Mouse (Mus musculus): ENCODE results near the gene Adamts3. TPM values are rescaled to one million over a fixed set of nuclear protein-coding genes. Genes with fewer than 3 reads are reported as not detected.

Gene Adamts3
- total RNA-seq, 2 experiments from 2014 or later, result 1.8 to 3.3 TPM

- DNase-seq (ENCODE audit: low spot score in 2 of 2), result no peak
These were observed 171.8 kb downstream of the Adamts3 start for GRCm38 (mm10) chr5:89711116-89711859.

- no peak for DNase-seq (ENCODE audit: low spot score in 2 of 2)
These were observed 173.7 kb downstream of the Adamts3 start for GRCm38 (mm10) chr5:89709459-89709858.

DNA sequence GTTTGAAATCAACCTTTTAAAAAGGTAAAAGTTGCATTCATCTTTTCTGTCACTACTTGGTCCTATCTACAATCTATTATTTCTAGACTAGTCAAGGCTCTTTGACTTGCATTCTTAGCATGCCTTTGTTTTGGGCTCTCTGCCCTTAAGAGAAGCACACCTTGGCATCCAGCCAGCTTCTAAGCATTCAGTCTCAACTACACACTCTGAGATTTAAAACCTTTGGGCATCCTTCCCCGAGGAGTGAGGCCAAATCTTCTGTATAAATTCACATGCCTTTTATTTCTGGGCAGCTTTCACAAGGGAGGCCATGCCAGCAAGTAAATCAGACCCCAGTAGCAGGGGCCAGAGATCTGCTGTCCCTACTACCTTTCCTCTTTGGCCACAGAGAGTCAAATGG, 178.9 kb downstream of the Adamts3 start:
- peak; percentile 22 to 31 for DNase-seq (ENCODE audit: low spot score in 2 of 2)

GRCm38 (mm10) chr5:89701241-89702007, 181.7 kb downstream of the Adamts3 start:
- DNase-seq (ENCODE audit: low spot score in 2 of 2), result peak; percentile 13 to 34

DNA sequence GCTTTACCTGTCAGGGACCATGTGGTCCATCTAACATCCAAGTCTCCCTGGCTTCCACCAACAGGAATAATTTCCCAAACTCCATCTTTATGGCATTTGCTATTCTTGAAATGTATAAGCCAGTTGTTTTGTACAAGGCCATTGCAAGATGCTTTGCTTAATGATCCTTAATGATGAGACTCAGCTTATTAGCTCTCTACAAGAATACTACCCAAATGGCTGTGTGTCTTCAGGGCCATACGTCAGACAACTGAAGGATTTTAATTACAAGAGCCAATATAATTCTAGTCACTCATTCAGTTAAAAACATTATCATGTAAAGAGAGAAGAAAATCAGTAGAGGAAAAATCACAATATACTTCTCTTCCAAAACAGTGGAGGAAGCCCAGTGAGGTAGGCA, 195.3 kb downstream of the Adamts3 start:
- DNase-seq (ENCODE audit: low spot score in 2 of 2), result no peak

DNA sequence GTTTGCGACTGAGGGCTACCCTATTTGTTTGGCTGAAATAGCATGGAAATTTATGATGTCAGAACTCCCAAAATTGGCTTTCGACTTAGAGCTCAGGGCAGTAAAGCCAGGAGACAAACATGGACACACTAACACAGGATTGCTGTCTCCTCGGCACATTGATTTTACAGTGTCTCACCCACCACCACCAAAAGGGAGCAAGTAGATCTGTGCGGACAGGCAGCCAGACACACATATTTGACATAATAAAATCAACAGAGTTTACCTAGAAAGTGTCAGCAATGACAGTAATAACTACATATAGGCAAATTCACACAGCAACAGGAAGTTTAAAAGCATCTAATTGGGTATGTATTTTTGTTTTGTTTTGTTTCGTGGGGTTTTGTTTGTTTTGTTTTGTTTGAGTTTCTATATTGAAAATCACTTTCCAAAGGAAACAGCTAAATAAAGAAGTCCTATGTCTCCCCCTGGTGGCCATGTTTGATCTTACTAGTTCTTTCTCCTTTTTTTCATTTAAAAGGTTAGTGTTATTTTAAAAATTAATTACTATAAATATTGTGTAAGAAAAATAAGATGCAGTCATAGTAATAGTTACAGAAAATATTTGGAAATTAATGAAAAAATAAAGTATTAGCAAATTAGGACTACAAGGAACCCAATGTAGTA, 203.1 kb downstream of the Adamts3 start:
- peak; percentile 27 to 39 for DNase-seq (ENCODE audit: low spot score in 2 of 2)

GRCm38 (mm10) chr5:89678148-89678547, 205.0 kb downstream of the Adamts3 start:
- DNase-seq (ENCODE audit: low spot score in 2 of 2), result no peak

GRCm38 (mm10) chr5:89674066-89674848, 208.9 kb downstream of the Adamts3 start:
- DNase-seq (ENCODE audit: low spot score in 2 of 2), result no peak

- DNase-seq (ENCODE audit: low spot score in 2 of 2), result no peak
These were observed 210.2 kb downstream of the Adamts3 start for GRCm38 (mm10) chr5:89672950-89673349.

GRCm38 (mm10) chr5:89654327-89654726, 228.8 kb downstream of the Adamts3 start:
- no peak for DNase-seq (ENCODE audit: low spot score in 2 of 2)

DNA sequence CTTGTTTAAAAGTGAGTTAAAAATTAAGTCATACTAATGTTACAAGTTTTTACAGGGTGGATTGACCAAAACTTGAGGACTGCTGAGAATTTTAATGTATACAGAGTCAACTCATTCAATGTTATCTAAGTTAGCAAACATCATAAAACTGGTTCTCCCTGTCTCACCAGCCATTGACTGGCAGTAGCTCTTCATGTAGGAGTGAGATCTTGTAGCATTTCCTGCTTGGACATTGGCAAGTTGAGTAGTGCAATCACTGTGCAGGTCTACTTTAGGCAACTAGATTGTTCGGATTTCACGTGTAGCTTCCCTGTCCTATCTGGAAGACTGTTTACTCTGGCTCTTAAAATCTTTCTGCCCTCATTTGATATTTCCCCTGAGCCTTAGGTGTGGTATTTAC, 229.3 kb downstream of the Adamts3 start:
- DNase-seq (ENCODE audit: low spot score in 2 of 2), result no peak

GRCm38 (mm10) chr5:89646940-89647339, 236.2 kb downstream of the Adamts3 start:
- no peak for DNase-seq (ENCODE audit: low spot score in 2 of 2)

DNA sequence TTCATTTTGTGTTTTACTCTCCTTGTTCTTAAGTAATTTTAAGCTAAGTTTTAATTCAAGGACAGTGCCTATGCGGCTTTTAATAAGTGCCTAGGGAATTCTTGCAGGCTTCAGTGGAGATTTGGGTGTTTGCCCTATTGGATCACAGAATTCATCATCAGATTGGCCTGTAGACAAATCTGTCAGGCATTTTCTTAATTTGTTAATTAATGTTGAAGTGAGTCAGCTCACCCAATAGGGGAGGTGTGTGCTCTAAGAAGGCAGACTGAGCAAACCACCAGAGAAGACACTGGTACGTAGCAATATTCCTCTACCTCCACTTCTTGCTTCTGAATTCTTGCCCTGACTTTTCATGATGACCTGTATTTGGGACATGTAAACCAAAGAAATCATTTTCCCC, 247.7 kb downstream of the Adamts3 start:
- no peak for DNase-seq (ENCODE audit: low spot score in 2 of 2)

DNA sequence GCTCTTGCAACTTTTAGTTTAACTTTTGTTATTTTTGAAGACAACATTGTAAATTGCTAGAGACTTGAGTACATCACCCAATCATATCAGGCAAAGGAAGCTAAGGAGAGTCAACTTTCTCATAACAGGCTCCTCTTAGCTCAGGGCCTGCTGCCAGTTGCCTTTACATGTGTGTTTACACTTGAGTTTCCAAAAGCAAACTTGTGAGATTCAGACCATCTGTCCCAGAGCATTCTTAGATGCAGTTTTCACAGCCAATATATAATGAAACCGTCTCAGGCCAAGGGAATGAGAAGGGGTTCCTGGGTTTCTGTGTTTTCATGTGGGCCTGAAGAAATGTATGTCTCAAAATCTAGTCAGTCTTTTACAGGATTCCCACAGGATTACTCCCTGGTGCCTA, 251.5 kb downstream of the Adamts3 start:
- no peak for DNase-seq (ENCODE audit: low spot score in 2 of 2)
